Mouse (Mus musculus) activated CD4-positive, CD25-positive, alpha-beta regulatory T cell (primary cell): Measurements from ENCODE around the gene Cox20. TPM values are rescaled to one million over a fixed set of nuclear protein-coding genes. Genes with fewer than 3 reads are reported as not detected.

ENCODE experiments used
- polyA plus RNA-seq, 2 experiments: library from polyadenylated mRNA; unstranded; fragments of 100-300 nt; shearing (Covaris generic); gene quantifications; one replicate each; pipeline ENCODE4 v1.2.1; 2017

Cox20 gene
- polyA plus RNA-seq: 100 to 1,000 TPM; 149 to 191 TPM

GRCm38 (mm10) chr1:178318389-178319184, at the start of gene Cox20:
Gene Cox20, plus strand, starts transcription at chr1:178319130.

GRCm38 (mm10) chr1:178337551-178338317, 18.8 kb downstream of the Cox20 start, which contains the start of gene Hnrnpu:
Gene Hnrnpu, minus strand, starts transcription at chr1:178337797.

Other genes starting within 250 kb of the Cox20 start
- gene Desi2, start 131.7 kb upstream of the Cox20 start, polyA plus RNA-seq: 10 to 100 TPM; 35.9 to 37.3 TPM
- 100 to 1,000 TPM; 764 to 871 TPM for gene Hnrnpu, start 18.7 kb downstream of the Cox20 start, polyA plus RNA-seq
- 1 to 10 TPM; 3.3 to 6.0 TPM for gene Efcab2, start 87.0 kb downstream of the Cox20 start, polyA plus RNA-seq
- gene Kif26b, start 210.0 kb downstream of the Cox20 start, polyA plus RNA-seq: under 1 TPM in 1 of 2 experiments, not detected in 1; 0.21 TPM